Comparison of ENCODE assay signal across 51 mouse cellular contexts in the genomic region with DNA sequence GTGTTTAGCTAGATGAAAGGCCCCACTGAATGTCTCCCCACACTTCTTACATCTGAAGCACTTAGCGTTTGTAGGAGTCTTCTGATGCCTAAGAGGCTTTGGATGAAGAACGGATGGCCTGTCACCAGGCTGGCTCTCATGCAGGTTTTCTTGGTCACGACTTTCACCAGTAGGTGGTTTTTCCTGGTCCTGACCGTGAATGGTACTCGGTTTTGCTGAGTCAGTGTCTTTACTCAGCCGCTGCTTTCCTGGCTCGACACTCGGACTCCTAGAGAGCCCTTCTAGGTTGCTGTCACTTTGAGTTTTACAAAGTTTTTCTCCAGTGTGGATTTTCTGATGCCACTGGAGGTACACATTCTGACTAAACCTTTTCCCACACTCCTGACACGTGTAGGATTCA. TPM values are rescaled to one million over a fixed set of nuclear protein-coding genes. Genes with fewer than 3 reads are reported as not detected.
"Had no signal": no experiment of that assay in that cellular context is flagged by ENCODE, and none has a peak within 500 bp of the region (broad histone marks: within the 10 kb centered on the region; RNA-seq: fewer than 3 reads in every experiment).

No protein-coding gene starts in this region.

- H3K4me2 ChIP-seq: heart, embryonic 11.5 days; heart, embryonic 12.5 days; heart, embryonic 13.5 days; heart, embryonic 15.5 days; hindbrain, embryonic 12.5 days; hindbrain, embryonic 13.5 days; hindbrain, embryonic 14.5 days; hindbrain, embryonic 15.5 days; intestine, embryonic 15.5 days had no signal

- ATAC-seq: hindbrain, embryonic 16.5 days; hindbrain, postnatal 0 days; inflammation-experienced regulatory T-cells, adult 6 months; intestine, embryonic 15.5 days; intestine, embryonic 16.5 days; intestine, postnatal 0 days had no signal

- H3K27me3 ChIP-seq: heart, embryonic 12.5 days; heart, embryonic 13.5 days; heart, embryonic 15.5 days; hindbrain, embryonic 12.5 days; hindbrain, embryonic 13.5 days; hindbrain, embryonic 15.5 days; intestine, embryonic 15.5 days had no signal

- DNase-seq: heart, postnatal 10 days; heart, postnatal 14 days; heart, postnatal 36 days; heart, postnatal 4 days; kidney, adult 11 months; kidney, adult 18-20 months; kidney, adult 2 months; kidney, adult 8-10 months; kidney, adult 9 months; kidney, postnatal 10 days; kidney, postnatal 14 days; kidney, postnatal 25 days; kidney, postnatal 36 days; kidney, postnatal 4 days; layer of hippocampus, adult 9-11 months; layer of hippocampus, postnatal 36 days had no signal

- H3K4me1 ChIP-seq: heart, embryonic 12.5 days; heart, embryonic 13.5 days; heart, embryonic 15.5 days; hindbrain, embryonic 10.5 days; hindbrain, embryonic 12.5 days; hindbrain, embryonic 13.5 days; hindbrain, embryonic 15.5 days; intestine, embryonic 15.5 days had no signal

- H3K9ac ChIP-seq: heart, embryonic 12.5 days; heart, embryonic 13.5 days; heart, embryonic 15.5 days; hindbrain, embryonic 12.5 days; hindbrain, embryonic 13.5 days; hindbrain, embryonic 14.5 days; hindbrain, embryonic 15.5 days; intestine, embryonic 15.5 days had no signal

- H3K9me3 ChIP-seq: heart, embryonic 15.5 days; hindbrain, embryonic 12.5 days; hindbrain, embryonic 13.5 days; hindbrain, embryonic 15.5 days; intestine, embryonic 15.5 days had no signal

- H3K36me3 ChIP-seq: heart, embryonic 13.5 days; heart, embryonic 15.5 days had no signal

- H3K27ac ChIP-seq: heart, embryonic 13.5 days; heart, embryonic 15.5 days; hindbrain, embryonic 10.5 days; hindbrain, embryonic 12.5 days; hindbrain, embryonic 13.5 days; hindbrain, embryonic 14.5 days; hindbrain, embryonic 15.5 days; hindbrain, postnatal 0 days; intestine, embryonic 15.5 days; kidney, postnatal 0 days; layer of hippocampus, adult 2 months; left cerebral cortex, adult 2 months had no signal

- H3K4me3 ChIP-seq: heart, embryonic 12.5 days; heart, embryonic 13.5 days; heart, embryonic 15.5 days; hindbrain, embryonic 10.5 days; hindbrain, embryonic 12.5 days; hindbrain, embryonic 13.5 days; hindbrain, embryonic 15.5 days; intestine, embryonic 15.5 days; layer of hippocampus, adult 2 months; left cerebral cortex, adult 2 months had no signal

RNA-seq across cellular contexts. Expression of a gene that starts 25.2 kb away (rescaled TPM):
- total RNA-seq: heart, postnatal 10 days; heart, postnatal 14 days; heart, postnatal 25 days; heart, postnatal 36 days; heart, postnatal 4 days; hematopoietic stem cell, adult 5-6 weeks; hindbrain, postnatal 0 days; layer of hippocampus, adult 18-20 months; layer of hippocampus, adult 2 months; layer of hippocampus, adult 8-10 months; layer of hippocampus, postnatal 10 days; layer of hippocampus, postnatal 14 days; layer of hippocampus, postnatal 25 days; layer of hippocampus, postnatal 36 days; left cerebral cortex, adult 18-20 months; left cerebral cortex, adult 2 months; left cerebral cortex, adult 8-10 months had no signal
- polyA plus RNA-seq: heart, embryonic 11.5 days; heart, embryonic 12.5 days; heart, embryonic 13.5 days; heart, embryonic 14.5 days; heart, embryonic 15.5 days; heart, embryonic 16.5 days; heart, postnatal 0 days; hindbrain, embryonic 10.5 days; hindbrain, embryonic 11.5 days; hindbrain, embryonic 12.5 days; hindbrain, embryonic 13.5 days; hindbrain, embryonic 14.5 days; hindbrain, embryonic 15.5 days; hindbrain, embryonic 16.5 days; hindbrain, postnatal 0 days; inflammation-experienced regulatory T-cells, adult 6 months; intestine, embryonic 14.5 days; intestine, embryonic 15.5 days; intestine, embryonic 16.5 days; intestine, postnatal 0 days; kidney, adult 2 months; kidney, embryonic 14.5 days; kidney, embryonic 16.5 days; kidney, postnatal 0 days; large intestine, adult 2 months had no signal
